Comparison of ENCODE assay signal across 9 mouse cellular contexts in the genomic region with DNA sequence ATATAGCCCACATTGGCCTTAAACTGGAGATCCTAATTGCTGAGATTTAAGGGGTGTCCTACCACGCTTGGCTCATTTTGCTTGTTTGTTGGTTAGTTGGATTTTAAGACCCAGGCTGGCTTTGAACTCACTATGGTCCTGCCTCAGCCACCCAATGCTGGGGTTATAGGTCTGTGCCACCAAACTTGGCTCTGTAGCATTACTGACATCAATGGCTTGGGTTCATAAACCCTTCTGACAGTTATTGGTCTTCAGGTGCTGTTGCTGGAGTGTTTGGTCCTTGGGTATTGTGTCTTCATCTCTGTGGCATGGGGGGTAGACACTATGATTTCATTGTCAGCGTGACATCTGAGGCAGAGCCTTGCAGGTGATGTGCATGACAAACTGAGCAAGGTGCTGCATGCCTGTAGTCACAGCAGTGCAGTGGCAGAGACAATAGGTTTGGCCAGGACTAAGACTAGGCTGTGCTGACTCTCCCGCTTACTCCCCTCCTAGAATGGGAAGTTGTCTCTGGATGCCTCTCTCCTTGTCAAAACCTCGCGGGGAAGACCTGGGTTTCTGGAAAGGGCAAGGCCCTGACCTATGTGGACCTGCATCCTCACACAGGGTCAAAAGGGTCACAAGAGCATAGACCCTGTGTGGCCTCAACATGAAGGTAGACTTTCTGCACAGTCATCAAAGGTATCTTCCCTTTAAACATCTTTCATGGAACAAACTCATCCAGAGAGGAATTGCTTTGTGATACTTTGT. TPM values are rescaled to one million over a fixed set of nuclear protein-coding genes. Genes with fewer than 3 reads are reported as not detected.
A peak's percentile ranks its signal among the peaks of the same experiment; 100 is the strongest.
DNase-seq lines count a peak whose midpoint lies in the region; ATAC-seq and TF ChIP-seq lines count a peak whose summit lies in the region.
"Had no signal": no experiment of that assay in that cellular context is flagged by ENCODE, and none has a peak within 500 bp of the region (broad histone marks: within the 10 kb centered on the region; RNA-seq: fewer than 3 reads in every experiment).

No protein-coding gene starts in this region.

- WGBS in liver, embryonic 13.5 days (ENCODE audit: insufficient replicate concordance): 28% methylated on average over 5 of the region's 5 CpGs
- 39% methylated on average over 5 of the region's 5 CpGs for WGBS in stomach, postnatal 0 days

- TF ChIP-seq EP300 in stomach, postnatal 0 days (optimal IDR thresholded peaks at IDR 0.05): no peak

- no peak overlapping the region for H3K9ac ChIP-seq in liver, embryonic 13.5 days
- H3K9ac ChIP-seq in stomach, postnatal 0 days (ENCODE audit: low read length): no peak overlapping the region

- no peaks in the 10 kb centered on the region for H3K27me3 ChIP-seq in liver, embryonic 13.5 days
- no peaks in the 10 kb centered on the region for H3K27me3 ChIP-seq in stomach, postnatal 0 days (ENCODE audit: control insufficient read depth, insufficient read depth, low read length)

- H3K36me3 ChIP-seq in liver, embryonic 13.5 days: no peaks in the 10 kb centered on the region
- H3K36me3 ChIP-seq in stomach, postnatal 0 days (ENCODE audit: control insufficient read depth, insufficient read depth, low read length): no peaks in the 10 kb centered on the region

- H3K4me2 ChIP-seq in liver, embryonic 13.5 days: no peak overlapping the region
- no peak overlapping the region for H3K4me2 ChIP-seq in stomach, postnatal 0 days (replicated peaks; ENCODE audit: low read depth)

- H3K9me3 ChIP-seq in liver, embryonic 13.5 days (replicated peaks): peaks cover 52% of the 10 kb centered on the region
- H3K9me3 ChIP-seq in stomach, postnatal 0 days (ENCODE audit: control insufficient read depth, low read length): peaks cover 26% of the 10 kb centered on the region

- DNase-seq in lung, postnatal 25 days (ENCODE audit: low spot score): peak; percentile 1
- DNase-seq in lung, postnatal 36 days: no peak
- no peak for DNase-seq in liver, embryonic 13.5 days
- peak; percentile 26 for DNase-seq in stomach, postnatal 0 days (ENCODE audit: low spot score)
- no peak for DNase-seq in thymus, postnatal 14 days
- DNase-seq: adrenal gland, adult 2 months; thymus, postnatal 25 days had no signal

- H3K4me1 ChIP-seq in liver, embryonic 13.5 days (replicated peaks): no peaks in the 10 kb centered on the region
- no peaks in the 10 kb centered on the region for H3K4me1 ChIP-seq in stomach, postnatal 0 days (replicated peaks; ENCODE audit: control insufficient read depth, insufficient read depth)

- no peak overlapping the region for H3K27ac ChIP-seq in liver, embryonic 13.5 days
- H3K27ac ChIP-seq in stomach, postnatal 0 days (replicated peaks): no peak overlapping the region

- TF ChIP-seq CTCF in stomach, postnatal 0 days (IDR thresholded peaks at IDR 0.05; ENCODE audit: low read depth): no peak

- no peak overlapping the region for H3K4me3 ChIP-seq in liver, embryonic 13.5 days (replicated peaks)
- H3K4me3 ChIP-seq in stomach, postnatal 0 days (ENCODE audit: low read depth, low read length): no peak overlapping the region

- ATAC-seq in erythroblast, adult 5-6 weeks (replicated peaks; ENCODE audit: low FRiP score, poor library complexity, severe bottlenecking): 0 out of 2 replicates have a peak, but pooled peaks have one; percentile 4
- ATAC-seq in liver, embryonic 13.5 days (ENCODE audit: low read depth): 0 out of 2 replicates have a peak, but pooled peaks have one; percentile 7
- ATAC-seq in stomach, postnatal 0 days (ENCODE audit: low FRiP score, low TSS enrichment): peak; percentile 3; the same call in 1 of the 2 replicates
- ATAC-seq in erythroid progenitor cell, adult 5-6 weeks (replicated peaks; ENCODE audit: low FRiP score, poor library complexity, severe bottlenecking): no peak

RNA-seq across cellular contexts. Expression of gene Trpm8, which starts 23.0 kb away (rescaled TPM):
- not detected in 2 replicates for total RNA-seq in erythroblast, adult 5-6 weeks (2015; ENCODE audit: low replicate concordance)
- not detected in 2 replicates for total RNA-seq in erythroblast, adult 5-6 weeks (2017; ENCODE audit: low replicate concordance)
- not detected in 2 replicates for polyA plus RNA-seq in liver, embryonic 13.5 days (2015; fragmentation: Nextera tagmentation; extraction: Ambion mirVana)
- polyA plus RNA-seq in stomach, postnatal 0 days (2015; fragmentation: Nextera tagmentation; extraction: Ambion mirVana): 0.02 and 0.06 TPM in 2 replicates
- not detected in 2 replicates for total RNA-seq in erythroid progenitor cell, adult 5-6 weeks (2015; ENCODE audit: low replicate concordance)
- total RNA-seq in erythroid progenitor cell, adult 5-6 weeks (2017; ENCODE audit: low replicate concordance): not detected in 2 replicates
- total RNA-seq: adrenal gland, adult 2 months had no signal
- polyA plus RNA-seq: adrenal gland, adult 2 months had no signal

RNA-seq across cellular contexts. Expression of gene Hjurp, which starts 23.0 kb away (rescaled TPM):
- total RNA-seq in erythroblast, adult 5-6 weeks (2015; ENCODE audit: low replicate concordance): 66.9 and 89.5 TPM in 2 replicates
- total RNA-seq in erythroblast, adult 5-6 weeks (2017; ENCODE audit: low replicate concordance): 110 and 133 TPM in 2 replicates
- 61.0 and 69.7 TPM in 2 replicates for polyA plus RNA-seq in liver, embryonic 13.5 days (2015; fragmentation: Nextera tagmentation; extraction: Ambion mirVana)
- 30.0 and 34.1 TPM in 2 replicates for polyA plus RNA-seq in stomach, postnatal 0 days (2015; fragmentation: Nextera tagmentation; extraction: Ambion mirVana)
- total RNA-seq in erythroid progenitor cell, adult 5-6 weeks (2015; ENCODE audit: low replicate concordance): 297 and 306 TPM in 2 replicates
- total RNA-seq in erythroid progenitor cell, adult 5-6 weeks (2017; ENCODE audit: low replicate concordance): 349 and 388 TPM in 2 replicates

Comparison
In these comparisons a context has a peak if more than half of its experiments do, and no peak if none do; other contexts are left out.
1. DNase-seq: peak in lung, postnatal 25 days (single experiment) and stomach, postnatal 0 days (single experiment); none in lung, postnatal 36 days (single experiment), liver, embryonic 13.5 days (single experiment) and thymus, postnatal 14 days (single experiment).